Mouse (Mus musculus) E14TG2a.4 (cell line): ENCODE results near the gene Cdc42ep4.

Source experiments
- CTCF ChIP-seq: conservative IDR thresholded peaks from 2 replicates; pipeline ENCODE4 v1.5.1; 2014; ENCODE audit warnings: low read length
- NANOG ChIP-seq: IDR thresholded peaks from 2 replicates; pipeline ENCODE4 v1.6.1; 2014; ENCODE audit warnings: borderline replicate concordance, low read length, mixed read lengths

- TF ChIP-seq CTCF (no peak), NANOG (no peak)
Measured at GRCm38 (mm10) chr11:113740100-113740499, 11.6 kb downstream of the Cdc42ep4 start.
